Mouse (Mus musculus) heart, embryonic 16.5 days (tissue): ENCODE measurements around the gene Rangrf. TPM values are rescaled to one million over a fixed set of nuclear protein-coding genes. Genes with fewer than 3 reads are reported as not detected.

Experiments
- ATAC-seq: fragments of 200-750 bp; cut with Nextera tagmentation; replicated peaks from 2 replicates; pipeline ENCODE4 v1.8.0; 2017; ENCODE audit warnings: moderate number of reproducible peaks; ENCODE audit not compliant: insufficient read depth, low FRiP score; ENCODE audit errors: extremely low read depth
- H3K27ac ChIP-seq: fragments of 300-500 bp; sonication (generic); 2 replicates; pipeline ENCODE4 v1.5.1; 2014; ENCODE audit warnings: mild to moderate bottlenecking, low read length, control low read depth, moderate library complexity
- H3K27me3 ChIP-seq: fragments of 300-500 bp; sonication (generic); 2 replicates; pipeline ENCODE4 v1.6.1; 2014; ENCODE audit warnings: low read length, mixed read lengths; ENCODE audit not compliant: control insufficient read depth, insufficient read depth
- H3K36me3 ChIP-seq: fragments of 300-500 bp; sonication (generic); 2 replicates; pipeline ENCODE4 v1.6.1; 2014; ENCODE audit not compliant: control insufficient read depth, insufficient read depth
- H3K4me1 ChIP-seq: fragments of 300-500 bp; sonication (generic); 2 replicates; pipeline ENCODE4 v1.6.1; 2014; ENCODE audit warnings: low read length, mixed read lengths; ENCODE audit not compliant: control insufficient read depth, insufficient read depth
- H3K4me2 ChIP-seq: fragments of 300-500 bp; sonication (generic); 2 replicates; pipeline ENCODE4 v1.6.1; 2014; ENCODE audit warnings: low read depth, mild to moderate bottlenecking, control low read depth, low read length
- H3K4me3 ChIP-seq: fragments of 300-500 bp; sonication (generic); 2 replicates; pipeline ENCODE4 v1.5.1; 2014; ENCODE audit warnings: mild to moderate bottlenecking, control low read depth, low read length
- H3K9ac ChIP-seq: fragments of 300-500 bp; sonication (generic); 2 replicates; pipeline ENCODE4 v1.6.1; 2014; ENCODE audit warnings: low read length, control low read depth
- H3K9me3 ChIP-seq: fragments of 300-500 bp; sonication (generic); replicated peaks from 2 replicates; pipeline ENCODE4 v1.6.1; 2016; ENCODE audit warnings: low read length; ENCODE audit not compliant: control insufficient read depth
- WGBS: fragments of 180-500 bp; shearing (Covaris S2); extraction: QIAGEN DNeasy Blood & Tissue Kit; methylation state at CpG from one replicate; pipeline ENCODE4 v1.1.7; 2014; 5-methylcytosine and 5-hydroxymethylcytosine counted together
- polyA plus RNA-seq: library from polyadenylated mRNA; unstranded; fragments of >200 nt; fragmentation: Nextera tagmentation; extraction: Ambion mirVana; gene quantifications from 2 replicates; pipeline ENCODE4 v1.2.1, GENCODE M21; 2015

Rangrf gene
- polyA plus RNA-seq, 1 experiment from 2014 or later: 79.2 TPM

DNA sequence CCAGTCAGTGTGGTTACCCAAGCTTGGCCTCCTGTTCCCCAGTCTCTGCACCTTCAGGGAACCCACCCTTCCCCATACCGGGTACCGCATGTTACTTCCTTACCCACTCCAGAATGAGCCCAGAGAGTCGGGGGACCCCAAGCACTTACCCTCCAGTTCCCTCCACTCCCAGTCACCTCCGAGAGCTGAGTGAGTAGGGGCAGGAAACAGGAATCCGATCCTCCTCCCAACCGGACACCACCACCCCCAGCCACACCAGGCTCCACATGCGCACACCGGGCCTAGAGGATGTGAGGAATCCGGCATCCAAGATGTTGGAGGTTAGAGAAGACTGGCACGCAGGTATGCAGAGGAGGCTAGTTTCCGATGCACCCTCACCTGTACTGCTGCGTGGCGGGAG is 18.3 kb downstream of the Rangrf start:
- 26% methylated on average over 13 of the region's 13 CpGs for WGBS
- Histone ChIP-seq H3K4me3 (peak overlapping the region; percentile 46), H3K27ac (peak overlapping the region; percentile 79), H3K27me3 (peaks cover 11% of the 10 kb centered on the region), H3K9ac (peak overlapping the region; percentile 52), H3K36me3 (no peaks in the 10 kb centered on the region), H3K4me1 (peaks cover 4% of the 10 kb centered on the region; the same call in 1 of the 2 replicates), H3K9me3 (no peaks in the 10 kb centered on the region), H3K4me2 (peak overlapping the region; percentile 43)
- ATAC-seq: peak; percentile 38; the same call in 1 of the 2 replicates

GRCm38 (mm10) chr11:68956107-68956506 is 18.9 kb downstream of the Rangrf start:
- Histone ChIP-seq H3K9ac (peak overlapping the region; percentile 52), H3K4me1 (peaks cover 4% of the 10 kb centered on the region; the same call in 1 of the 2 replicates), H3K27me3 (peaks cover 11% of the 10 kb centered on the region), H3K4me3 (peak overlapping the region; percentile 46), H3K27ac (peak overlapping the region; percentile 79), H3K36me3 (no peaks in the 10 kb centered on the region), H3K4me2 (peak overlapping the region; percentile 43), H3K9me3 (no peaks in the 10 kb centered on the region)
- peak; percentile 49; the same call in 1 of the 2 replicates for ATAC-seq
- WGBS: 35% methylated on average over 3 of the region's 3 CpGs

- peaks cover 4% of the 10 kb centered on the region; the same call in 1 of the 2 replicates for H3K4me1 ChIP-seq
- no peak overlapping the region for H3K27ac ChIP-seq
- ATAC-seq: no peak
- peak overlapping the region; percentile 67 for H3K4me2 ChIP-seq
- peak overlapping the region; percentile 46 for H3K4me3 ChIP-seq
- H3K36me3 ChIP-seq: no peaks in the 10 kb centered on the region
- WGBS: 66% methylated on average over 5 of the region's 5 CpGs
- H3K9ac ChIP-seq: no peak overlapping the region
- peaks cover 11% of the 10 kb centered on the region for H3K27me3 ChIP-seq
- H3K9me3 ChIP-seq: no peaks in the 10 kb centered on the region
Measured at GRCm38 (mm10) chr11:68955473-68955872, 19.5 kb downstream of the Rangrf start.

GRCm38 (mm10) chr11:68954408-68954807 is 20.6 kb downstream of the Rangrf start:
- 2% methylated on average over 17 of the region's 17 CpGs for WGBS
- Histone ChIP-seq H3K9ac (peak overlapping the region; percentile 46), H3K9me3 (no peaks in the 10 kb centered on the region), H3K4me2 (peak overlapping the region; percentile 67), H3K4me1 (peaks cover 4% of the 10 kb centered on the region; the same call in 1 of the 2 replicates), H3K27me3 (peaks cover 11% of the 10 kb centered on the region), H3K36me3 (no peaks in the 10 kb centered on the region), H3K4me3 (peak overlapping the region; percentile 46), H3K27ac (no peak overlapping the region)
- ATAC-seq: no peak; the same call in 1 of the 2 replicates

DNA sequence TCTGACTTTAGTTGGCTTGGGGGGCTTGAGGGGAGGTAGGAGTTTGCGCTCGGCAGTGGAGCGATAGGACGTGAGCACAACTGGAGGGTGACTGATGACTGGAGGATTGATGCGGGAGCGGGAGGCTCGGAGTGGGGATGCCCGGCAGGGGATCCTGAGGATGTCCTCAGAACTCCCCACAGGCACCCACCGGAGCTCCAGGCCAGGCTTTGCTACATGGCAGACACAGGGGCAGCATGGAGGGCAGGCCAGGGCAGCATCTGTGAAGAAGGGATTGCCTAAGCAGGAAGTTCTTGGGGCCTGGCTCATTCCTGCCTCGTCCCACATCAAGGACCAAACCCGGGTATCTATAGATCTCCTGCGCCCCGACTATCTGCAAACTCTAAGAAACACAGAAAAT is 21.1 kb downstream of the Rangrf start:
- 23% methylated on average over 13 of the region's 13 CpGs for WGBS
- Histone ChIP-seq H3K27me3 (peaks cover 11% of the 10 kb centered on the region), H3K4me2 (peak overlapping the region; percentile 67), H3K27ac (no peak overlapping the region), H3K4me3 (peak overlapping the region; percentile 46), H3K9me3 (no peaks in the 10 kb centered on the region), H3K36me3 (no peaks in the 10 kb centered on the region), H3K9ac (peak overlapping the region; percentile 46), H3K4me1 (peaks cover 4% of the 10 kb centered on the region; the same call in 1 of the 2 replicates)
- ATAC-seq: no peak

- no peak for ATAC-seq
- 17% methylated on average over 12 of the region's 12 CpGs for WGBS
- H3K4me2 ChIP-seq: peak overlapping the region; percentile 54
- H3K9me3 ChIP-seq: no peaks in the 10 kb centered on the region
- no peak overlapping the region for H3K9ac ChIP-seq
- peaks cover 3% of the 10 kb centered on the region; the same call in 1 of the 2 replicates for H3K36me3 ChIP-seq
- H3K27me3 ChIP-seq: no peaks in the 10 kb centered on the region; the same call in 1 of the 2 replicates
- H3K27ac ChIP-seq: no peak overlapping the region
- 0 out of 2 replicates have a peak overlapping the region, but pooled peaks have one; percentile 18 for H3K4me3 ChIP-seq
- H3K4me1 ChIP-seq: peaks cover 4% of the 10 kb centered on the region
Measured at GRCm38 (mm10) chr11:68947542-68947993, 27.4 kb downstream of the Rangrf start.

GRCm38 (mm10) chr11:68946806-68947440 is 28.1 kb downstream of the Rangrf start:
- Histone ChIP-seq H3K27ac (no peak overlapping the region), H3K9me3 (no peaks in the 10 kb centered on the region), H3K4me1 (peaks cover 4% of the 10 kb centered on the region), H3K36me3 (peaks cover 3% of the 10 kb centered on the region; the same call in 1 of the 2 replicates), H3K4me2 (peak overlapping the region; percentile 52), H3K4me3 (no peak overlapping the region), H3K9ac (no peak overlapping the region), H3K27me3 (no peaks in the 10 kb centered on the region; the same call in 1 of the 2 replicates)
- ATAC-seq: no peak
- WGBS: 21% methylated on average over 13 of the region's 16 CpGs

DNA sequence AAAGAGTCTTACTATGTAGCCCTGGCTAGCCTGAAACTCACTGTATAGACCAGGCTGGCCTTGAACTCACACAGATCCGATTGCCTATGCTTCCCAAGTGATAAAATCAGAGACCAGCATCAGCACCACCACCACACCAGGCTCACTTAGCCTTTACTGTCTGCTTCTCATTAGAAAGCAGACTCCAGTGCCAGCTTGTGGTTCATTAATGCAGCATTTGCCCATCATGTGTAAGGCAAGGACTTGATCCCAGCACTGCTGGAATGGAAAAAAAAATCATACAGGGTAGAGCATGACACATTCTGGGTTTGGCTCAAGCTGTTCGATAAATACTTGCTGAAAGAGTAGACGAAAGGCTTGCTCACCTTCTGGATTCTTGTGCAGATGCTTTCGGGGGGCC is 29.0 kb downstream of the Rangrf start:
- Histone ChIP-seq H3K9ac (no peak overlapping the region), H3K4me1 (peaks cover 4% of the 10 kb centered on the region), H3K27ac (no peak overlapping the region), H3K4me3 (no peak overlapping the region), H3K9me3 (no peaks in the 10 kb centered on the region), H3K27me3 (no peaks in the 10 kb centered on the region; the same call in 1 of the 2 replicates), H3K4me2 (no peak overlapping the region), H3K36me3 (peaks cover 3% of the 10 kb centered on the region; the same call in 1 of the 2 replicates)
- ATAC-seq: no peak
- WGBS: 85% methylated on average over 4 of the region's 4 CpGs

DNA sequence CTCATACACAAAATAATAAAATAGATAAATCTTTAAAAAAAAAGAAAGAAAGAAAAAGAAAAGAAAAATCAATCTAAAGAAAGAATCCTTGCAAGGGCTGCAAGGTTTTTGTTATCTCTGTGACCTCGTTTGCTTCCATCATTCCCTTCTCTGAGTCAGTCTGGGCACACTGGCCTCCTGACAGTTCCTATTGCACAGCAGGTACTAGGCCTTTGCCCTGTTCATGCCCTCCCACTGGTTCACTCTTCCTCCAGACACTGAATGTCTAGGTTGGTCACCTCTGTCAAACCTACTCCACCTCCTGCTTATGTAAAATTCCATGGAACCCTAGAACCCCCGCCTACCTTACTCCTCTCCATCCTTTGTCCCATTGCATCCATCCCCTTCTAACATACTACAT is 29.7 kb downstream of the Rangrf start:
- no peaks in the 10 kb centered on the region for H3K27me3 ChIP-seq
- H3K36me3 ChIP-seq: peaks cover 3% of the 10 kb centered on the region; the same call in 1 of the 2 replicates
- H3K27ac ChIP-seq: no peak overlapping the region
- H3K4me2 ChIP-seq: no peak overlapping the region
- WGBS: 74% methylated on average over 2 of the region's 2 CpGs
- H3K4me1 ChIP-seq: peaks cover 7% of the 10 kb centered on the region
- no peak overlapping the region for H3K4me3 ChIP-seq
- no peak for ATAC-seq
- no peaks in the 10 kb centered on the region for H3K9me3 ChIP-seq
- no peak overlapping the region for H3K9ac ChIP-seq
